Mouse (Mus musculus) right cerebral cortex, postnatal 4 days (tissue): ENCODE measurements around the gene Cyp27a1.

Experiments used
- DNase-seq: peaks from one replicate; pipeline ENCODE4 v3.0.0-alpha.2; 2022

Cyp27a1 gene

GRCm38 (mm10) chr1:74774062-74774461 is 60.7 kb downstream of the Cyp27a1 start:
- no peak for DNase-seq

GRCm38 (mm10) chr1:74775816-74776215 is 62.4 kb downstream of the Cyp27a1 start:
- DNase-seq, result peak; percentile 18

- no peak for DNase-seq
These were observed 65.6 kb downstream of the Cyp27a1 start for GRCm38 (mm10) chr1:74778934-74779486.

GRCm38 (mm10) chr1:74782045-74782444 is 68.7 kb downstream of the Cyp27a1 start:
- DNase-seq, result no peak

- DNase-seq, result no peak
These were observed 70.2 kb downstream of the Cyp27a1 start for GRCm38 (mm10) chr1:74783554-74783953.

GRCm38 (mm10) chr1:74784041-74784759 is 70.8 kb downstream of the Cyp27a1 start:
- peak; percentile 56 for DNase-seq
